Comparison of ENCODE assay signal across 25 mouse cellular contexts in the genomic region with DNA sequence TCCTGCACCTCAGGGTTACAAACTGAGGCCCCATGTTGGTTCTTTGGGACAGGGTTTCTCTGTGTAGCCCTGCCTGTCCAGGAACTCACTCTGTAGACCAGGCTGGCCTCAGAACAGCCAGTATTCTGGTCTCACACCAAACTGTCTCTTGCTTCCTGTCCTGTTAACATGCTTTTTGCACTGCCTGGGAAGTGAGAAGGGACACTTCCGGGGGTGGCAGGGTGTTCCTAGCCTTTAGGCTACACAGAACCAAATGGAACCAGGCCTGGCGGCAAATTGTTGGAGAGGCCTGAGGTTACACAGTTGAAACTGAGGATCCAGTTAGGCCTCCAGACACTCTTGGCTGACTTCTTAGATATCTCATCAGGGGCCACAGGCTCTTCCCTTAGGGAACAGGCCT. TPM values are rescaled to one million over a fixed set of nuclear protein-coding genes. Genes with fewer than 3 reads are reported as not detected.
DNase-seq lines count a peak whose midpoint lies in the region; ATAC-seq and TF ChIP-seq lines count a peak whose summit lies in the region.
"Had no signal": no experiment of that assay in that cellular context is flagged by ENCODE, and none has a peak within 500 bp of the region (broad histone marks: within the 10 kb centered on the region; RNA-seq: fewer than 3 reads in every experiment).

No protein-coding gene starts in this region.

- no peaks in the 10 kb centered on the region for H3K9me3 ChIP-seq in heart, embryonic 11.5 days (replicated peaks; ENCODE audit: control insufficient read depth, low read length)
- no peaks in the 10 kb centered on the region for H3K9me3 ChIP-seq in kidney, embryonic 16.5 days (ENCODE audit: low read length)
- H3K9me3 ChIP-seq in E14TG2a.4 (ENCODE audit: low read length), result no peaks in the 10 kb centered on the region
- H3K9me3 ChIP-seq: forebrain, embryonic 15.5 days; hindbrain, embryonic 15.5 days; midbrain, embryonic 15.5 days had no signal

- no peak overlapping the region for H3K4me2 ChIP-seq in heart, embryonic 11.5 days
- H3K4me2 ChIP-seq in kidney, embryonic 16.5 days (replicated peaks; ENCODE audit: low read depth, low read length), result no peak overlapping the region
- H3K4me2 ChIP-seq: forebrain, embryonic 15.5 days; hindbrain, embryonic 15.5 days; midbrain, embryonic 15.5 days had no signal

- H3K4me3 ChIP-seq in heart, embryonic 11.5 days (ENCODE audit: low read depth, low read length), result no peak overlapping the region
- H3K4me3 ChIP-seq in kidney, embryonic 16.5 days (ENCODE audit: low read length), result no peak overlapping the region
- H3K4me3 ChIP-seq in E14TG2a.4 (replicated peaks; ENCODE audit: low read length), result 0 out of 2 replicates have a peak overlapping the region, but pooled peaks have one; percentile 1
- no peak overlapping the region for H3K4me3 ChIP-seq in brown adipose tissue, adult 24 weeks (ENCODE audit: insufficient read depth, low read depth, low read length)
- H3K4me3 ChIP-seq: forebrain, embryonic 15.5 days; hindbrain, embryonic 15.5 days; midbrain, embryonic 15.5 days had no signal

- TF ChIP-seq CTCF in E14TG2a.4 (conservative IDR thresholded peaks at IDR 0.05; ENCODE audit: low read length), result no peak

- H3K27me3 ChIP-seq in heart, embryonic 11.5 days (ENCODE audit: control insufficient read depth, insufficient read depth, low read length), result no peaks in the 10 kb centered on the region
- H3K27me3 ChIP-seq in kidney, embryonic 16.5 days (ENCODE audit: insufficient read depth, low read length), result no peaks in the 10 kb centered on the region
- H3K27me3 ChIP-seq in E14TG2a.4 (ENCODE audit: insufficient read depth, low read length), result peaks cover 4% of the 10 kb centered on the region; the same call in 1 of the 2 replicates
- H3K27me3 ChIP-seq: forebrain, embryonic 15.5 days; hindbrain, embryonic 15.5 days; midbrain, embryonic 15.5 days had no signal

- peak; percentile 91 for DNase-seq in heart, adult 11 months
- DNase-seq in kidney, postnatal 14 days, result no peak
- no peak for DNase-seq in spleen, adult 12 weeks (ENCODE audit: low spot score)
- DNase-seq: adrenal gland, postnatal 14 days; B cell, adult 2 months; cerebellum, postnatal 14 days; gastrocnemius, postnatal 10 days; kidney, postnatal 10 days; left cerebral cortex, postnatal 4 days; lung, postnatal 10 days; thymus, adult 2 months had no signal

- WGBS in heart, embryonic 11.5 days (ENCODE audit: insufficient replicate concordance), result 79% methylated on average over 2 of the region's 2 CpGs
- 74% methylated on average over 2 of the region's 2 CpGs for WGBS in kidney, embryonic 16.5 days

- H3K9ac ChIP-seq in heart, embryonic 11.5 days (ENCODE audit: low read depth, low read length), result no peak overlapping the region
- H3K9ac ChIP-seq in kidney, embryonic 16.5 days (replicated peaks; ENCODE audit: low read length), result 0 out of 2 replicates have a peak overlapping the region, but pooled peaks have one; percentile 78
- H3K9ac ChIP-seq: forebrain, embryonic 15.5 days; midbrain, embryonic 15.5 days had no signal

- H3K36me3 ChIP-seq in heart, embryonic 11.5 days (ENCODE audit: control insufficient read depth, insufficient read depth, low read length), result no peaks in the 10 kb centered on the region
- H3K36me3 ChIP-seq in kidney, embryonic 16.5 days (ENCODE audit: insufficient read depth, low read length), result no peaks in the 10 kb centered on the region
- H3K36me3 ChIP-seq in E14TG2a.4 (ENCODE audit: insufficient read depth, low read length), result no peaks in the 10 kb centered on the region
- H3K36me3 ChIP-seq: forebrain, embryonic 15.5 days; hindbrain, embryonic 15.5 days; midbrain, embryonic 15.5 days had no signal

- no peak overlapping the region for H3K27ac ChIP-seq in heart, embryonic 11.5 days (ENCODE audit: low read depth, low read length)
- H3K27ac ChIP-seq in kidney, embryonic 16.5 days (ENCODE audit: low read length), result no peak overlapping the region
- H3K27ac ChIP-seq in brown adipose tissue, adult 24 weeks (replicated peaks; ENCODE audit: low read depth, low read length), result peak overlapping the region; percentile 32; the same call in 1 of the 2 replicates
- H3K27ac ChIP-seq: forebrain, embryonic 15.5 days; hindbrain, embryonic 15.5 days; midbrain, embryonic 15.5 days; stomach, postnatal 0 days had no signal

- peaks cover 30% of the 10 kb centered on the region for H3K4me1 ChIP-seq in heart, embryonic 11.5 days (ENCODE audit: control insufficient read depth, insufficient read depth, low read length)
- H3K4me1 ChIP-seq in kidney, embryonic 16.5 days (ENCODE audit: insufficient read depth, low read length), result peaks cover 37% of the 10 kb centered on the region
- H3K4me1 ChIP-seq in E14TG2a.4 (replicated peaks; ENCODE audit: low read depth, low read length), result peaks cover 41% of the 10 kb centered on the region
- peaks cover 15% of the 10 kb centered on the region; the same call in 1 of the 2 replicates for H3K4me1 ChIP-seq in brown adipose tissue, adult 24 weeks (ENCODE audit: control insufficient read depth, insufficient read depth, insufficient read length, low read length)

- no peak for ATAC-seq in heart, embryonic 11.5 days (replicated peaks; ENCODE audit: insufficient number of reproducible peaks, low FRiP score, low TSS enrichment)
- ATAC-seq in kidney, embryonic 16.5 days (ENCODE audit: low FRiP score, low TSS enrichment), result no peak
- ATAC-seq: activated CD4-positive, CD25-positive, alpha-beta regulatory T cell, adult 4 months; forebrain, embryonic 15.5 days; intestine, embryonic 16.5 days; midbrain, embryonic 15.5 days had no signal

RNA-seq across cellular contexts. Expression of a gene that starts 2.0 kb away (rescaled TPM):
- 5.2 and 5.3 TPM in 2 replicates for polyA plus RNA-seq in heart, embryonic 11.5 days (2014; fragmentation: Nextera tagmentation; extraction: Ambion mirVana)
- polyA plus RNA-seq in kidney, embryonic 16.5 days (2015; fragmentation: Nextera tagmentation; extraction: Ambion mirVana), result 13.3 and 15.0 TPM in 2 replicates
- 6.3 and 15.4 TPM in 2 replicates for polyA plus RNA-seq in brown adipose tissue, adult 24 weeks (2012; ENCODE audit: insufficient read depth, insufficient read length, missing spikeins)

RNA-seq across cellular contexts. Expression of a gene that starts 37.5 kb away (rescaled TPM):
- 81.7 and 85.3 TPM in 2 replicates for polyA plus RNA-seq in heart, embryonic 11.5 days (2014; fragmentation: Nextera tagmentation; extraction: Ambion mirVana)
- polyA plus RNA-seq in kidney, embryonic 16.5 days (2015; fragmentation: Nextera tagmentation; extraction: Ambion mirVana), result 106 and 108 TPM in 2 replicates
- 31.2 and 37.5 TPM in 2 replicates for polyA plus RNA-seq in brown adipose tissue, adult 24 weeks (2012; ENCODE audit: insufficient read depth, insufficient read length, missing spikeins)

RNA-seq across cellular contexts. Expression of a gene that starts 41.4 kb away (rescaled TPM):
- 0.31 and 0.51 TPM in 2 replicates for polyA plus RNA-seq in heart, embryonic 11.5 days (2014; fragmentation: Nextera tagmentation; extraction: Ambion mirVana)
- polyA plus RNA-seq in kidney, embryonic 16.5 days (2015; fragmentation: Nextera tagmentation; extraction: Ambion mirVana), result 2.5 and 2.6 TPM in 2 replicates
- polyA plus RNA-seq in brown adipose tissue, adult 24 weeks (2012; ENCODE audit: insufficient read depth, insufficient read length, missing spikeins), result not detected in 2 replicates
- polyA plus RNA-seq: activated CD4-positive, CD25-positive, alpha-beta regulatory T cell, adult 4 months; heart, embryonic 14.5 days; liver, adult 2 months; liver, embryonic 16.5 days had no signal

RNA-seq across cellular contexts. Expression of a gene that starts 42.3 kb away (rescaled TPM):
- polyA plus RNA-seq in heart, embryonic 11.5 days (2014; fragmentation: Nextera tagmentation; extraction: Ambion mirVana), result 0.17 TPM in 1 of 2 replicates, not detected in the other
- 0.12 and 0.16 TPM in 2 replicates for polyA plus RNA-seq in kidney, embryonic 16.5 days (2015; fragmentation: Nextera tagmentation; extraction: Ambion mirVana)
- not detected in 2 replicates for polyA plus RNA-seq in brown adipose tissue, adult 24 weeks (2012; ENCODE audit: insufficient read depth, insufficient read length, missing spikeins)
- polyA plus RNA-seq: activated CD4-positive, CD25-positive, alpha-beta regulatory T cell, adult 4 months; heart, embryonic 14.5 days; intestine, embryonic 16.5 days; liver, adult 2 months; small intestine, adult 2 months; stomach, postnatal 0 days; thymus, adult 2 months had no signal

RNA-seq across cellular contexts. Expression of a gene that starts 53.7 kb away (rescaled TPM):
- polyA plus RNA-seq in heart, embryonic 11.5 days (2014; fragmentation: Nextera tagmentation; extraction: Ambion mirVana), result 32.9 and 40.9 TPM in 2 replicates
- 24.7 TPM in 2 replicates for polyA plus RNA-seq in kidney, embryonic 16.5 days (2015; fragmentation: Nextera tagmentation; extraction: Ambion mirVana)
- polyA plus RNA-seq in brown adipose tissue, adult 24 weeks (2012; ENCODE audit: insufficient read depth, insufficient read length, missing spikeins), result 2.4 and 3.0 TPM in 2 replicates
